Mouse (Mus musculus): ENCODE measurements around the gene Syne4.
A peak's percentile ranks its signal among the peaks of the same experiment; 100 is the strongest.

Syne4 gene

GRCm38 (mm10) chr7:30296816-30297215 is 17.8 kb upstream of the Syne4 start:
- DNase-seq (ENCODE audit: low spot score in 2 of 2) = no peak

DNA sequence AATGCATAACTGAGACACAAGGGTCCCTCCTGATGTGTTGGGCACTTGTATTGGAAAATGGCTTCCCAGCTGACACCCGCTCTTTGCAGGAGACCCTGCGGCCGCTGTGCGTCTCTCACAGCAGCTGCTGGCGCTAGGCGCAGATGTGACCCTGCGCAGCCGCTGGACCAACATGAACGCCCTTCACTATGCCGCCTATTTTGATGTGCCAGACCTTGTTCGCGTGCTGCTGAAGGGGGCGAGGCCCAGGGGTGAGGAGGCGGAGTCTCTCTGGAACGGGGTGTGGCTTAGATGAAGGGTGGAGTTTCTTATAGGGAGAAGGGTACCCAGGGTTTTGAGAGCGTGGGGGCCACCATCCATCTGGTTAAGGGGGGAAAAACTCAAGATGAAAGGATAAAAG is 17.3 kb upstream of the Syne4 start:
- no peak for DNase-seq (ENCODE audit: low spot score in 2 of 2)

DNA sequence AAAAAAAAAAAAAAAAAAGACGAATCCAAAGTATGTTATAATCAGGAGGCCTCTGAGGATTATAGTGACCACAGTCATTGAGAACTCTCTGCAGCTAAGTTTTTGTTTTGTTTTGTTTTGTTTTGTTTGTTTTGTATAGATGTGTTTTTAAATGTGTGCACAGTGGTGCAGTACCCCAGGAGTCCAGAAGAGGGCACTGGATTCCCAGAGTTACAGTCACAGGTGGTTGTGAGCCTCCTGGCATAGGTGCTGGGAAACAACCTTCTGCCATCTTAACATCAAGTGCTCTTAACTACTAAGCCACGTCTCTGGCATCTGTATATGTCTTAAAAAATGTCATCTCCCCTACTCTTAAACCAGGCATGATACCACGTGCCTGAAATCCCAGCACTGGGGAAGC is 13.7 kb upstream of the Syne4 start:
- no peak for DNase-seq (ENCODE audit: low spot score in 2 of 2)

GRCm38 (mm10) chr7:30306083-30306779 is 8.4 kb upstream of the Syne4 start:
- DNase-seq (ENCODE audit: low spot score in 2 of 2) = no peak

GRCm38 (mm10) chr7:30308076-30309005 is 6.3 kb upstream of the Syne4 start, which contains the start of gene Alkbh6:
Gene Alkbh6, plus strand, starts transcription at chr7:30308717.
- peak; percentile 85 to 89 for DNase-seq (ENCODE audit: low spot score in 2 of 2)

DNA sequence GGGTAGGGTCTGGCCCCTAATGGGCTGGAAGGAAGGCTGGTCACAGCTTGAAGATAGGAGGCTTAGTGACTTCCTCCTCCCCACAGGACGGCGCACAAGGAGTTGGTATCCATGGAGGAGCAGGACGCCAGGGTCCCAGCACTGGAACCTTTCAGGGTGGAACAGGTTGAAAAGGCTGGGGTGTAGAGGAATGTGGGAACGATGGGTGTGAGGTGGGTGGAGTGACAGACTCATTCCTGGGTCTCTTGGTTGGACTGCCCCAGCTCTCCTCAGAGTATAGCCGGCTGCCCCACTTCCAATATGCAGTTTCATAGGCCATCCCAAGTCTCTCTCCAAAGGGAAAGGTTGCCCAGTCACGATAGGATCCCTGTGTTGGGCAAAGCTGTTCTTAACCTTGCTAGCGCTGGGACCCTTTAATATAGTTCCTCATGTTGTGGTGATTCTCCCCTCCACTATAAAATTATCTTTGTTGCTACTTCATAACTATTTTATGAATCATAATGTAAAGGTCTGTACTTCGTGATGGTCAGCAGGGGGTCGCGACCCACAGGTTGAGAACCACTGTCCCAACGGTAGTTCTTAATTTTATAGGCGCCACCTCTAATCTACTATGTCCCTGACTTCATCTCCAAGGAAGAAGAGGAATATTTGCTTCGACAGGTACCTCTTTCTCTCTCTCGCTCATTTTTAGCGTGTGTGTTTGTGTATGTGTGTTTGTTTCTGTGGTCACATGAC is 5.0 kb upstream of the Syne4 start:
- DNase-seq (ENCODE audit: low spot score in 2 of 2) = no peak

DNA sequence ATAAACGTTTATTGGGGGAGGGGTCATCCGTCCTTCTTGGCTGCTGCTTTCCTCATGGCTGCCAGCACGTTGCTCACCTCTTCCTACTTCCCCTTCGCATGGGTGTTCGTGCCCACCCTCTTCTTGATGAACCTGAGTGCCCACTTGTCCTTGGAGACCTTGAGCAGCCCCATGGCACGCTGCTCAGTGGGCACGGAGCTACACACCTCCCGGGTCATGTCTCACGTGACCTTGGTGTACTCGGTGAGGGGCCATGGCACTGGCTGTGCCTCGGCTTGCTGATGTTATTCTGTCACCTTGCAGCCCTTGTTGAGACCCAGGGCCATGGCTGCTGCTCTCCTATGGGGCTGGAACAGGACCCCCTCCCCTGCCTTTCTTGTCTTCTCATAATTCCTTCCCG is 4.5 kb upstream of the Syne4 start:
- no peak for DNase-seq (ENCODE audit: low spot score in 2 of 2)

DNA sequence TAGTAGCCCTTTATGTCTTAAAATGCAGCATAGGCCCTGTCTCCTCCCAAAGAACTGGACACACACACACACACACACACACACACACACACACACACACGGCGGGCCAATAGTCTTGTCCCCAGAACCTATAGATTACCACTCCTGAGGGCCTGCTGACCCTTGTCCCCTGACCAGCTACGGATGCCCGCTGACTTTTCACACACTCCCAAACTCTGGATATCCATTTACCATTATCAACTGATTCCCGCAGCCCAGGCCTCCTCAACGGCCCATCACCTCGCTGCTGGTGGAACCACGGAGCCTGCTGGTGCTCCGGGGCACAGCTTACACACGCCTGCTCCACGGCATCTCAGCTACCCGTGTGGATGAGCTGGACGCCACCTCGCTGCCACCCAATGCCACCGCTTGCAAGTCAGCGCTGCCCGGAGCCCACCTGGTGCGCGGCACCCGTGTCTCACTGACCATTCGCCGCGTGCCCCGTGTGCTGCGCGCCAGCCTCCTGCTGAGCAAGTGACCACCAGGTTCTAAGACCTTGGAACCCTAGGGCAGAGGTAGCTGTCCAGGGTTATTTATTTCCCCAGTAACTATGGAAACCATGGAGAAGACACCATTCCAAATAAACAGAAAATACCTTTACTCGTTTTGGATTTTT is 814 bp upstream of the Syne4 start:
- DNase-seq (ENCODE audit: low spot score in 2 of 2) = no peak

GRCm38 (mm10) chr7:30315559-30316529 is 1.2 kb downstream of the Syne4 start:
- no peak for DNase-seq (ENCODE audit: low spot score in 2 of 2)

DNA sequence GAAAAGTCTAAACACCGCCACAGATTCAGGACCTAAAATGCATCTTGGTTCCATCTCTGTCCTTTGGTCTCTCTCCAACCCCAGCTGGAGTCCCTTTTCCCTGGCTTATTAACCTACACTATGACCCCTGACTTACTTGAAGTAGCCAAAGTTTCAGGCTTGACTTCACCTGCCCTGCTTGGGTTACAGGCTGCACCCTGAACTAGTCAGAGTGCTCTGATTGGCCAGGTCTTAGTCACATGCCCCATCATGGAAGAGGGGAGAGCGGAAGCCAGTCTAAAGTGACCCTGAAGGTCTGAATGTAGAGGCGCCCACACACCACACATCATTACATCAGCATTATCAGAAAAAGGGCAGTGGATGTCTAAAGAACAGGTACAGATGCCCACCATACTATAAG is 3.5 kb downstream of the Syne4 start:
- no peak for DNase-seq (ENCODE audit: low spot score in 2 of 2)

DNA sequence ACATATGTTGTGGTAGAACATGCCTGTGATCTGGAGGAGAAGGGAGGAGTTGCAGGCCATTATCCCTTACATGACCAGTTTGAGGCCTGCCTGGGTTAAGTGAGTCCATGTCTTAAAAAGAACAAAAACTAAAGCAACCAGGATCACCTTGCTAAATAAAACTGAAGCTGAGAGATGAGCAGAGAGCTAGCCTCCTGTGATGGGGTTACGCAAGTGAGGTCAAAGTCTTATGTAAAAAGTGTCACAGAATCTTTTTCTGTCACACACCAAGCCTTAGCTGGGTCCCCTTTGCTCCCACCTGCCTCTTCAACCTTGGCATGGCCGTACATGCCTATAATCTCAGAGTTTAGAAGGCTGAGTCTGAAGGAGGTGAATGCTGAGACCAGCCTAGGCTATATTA is 6.3 kb downstream of the Syne4 start:
- DNase-seq (ENCODE audit: low spot score in 2 of 2) = no peak

- peak; percentile 72 to 84 for DNase-seq (ENCODE audit: low spot score in 2 of 2)
Observed at GRCm38 (mm10) chr7:30321539-30322284, 7.1 kb downstream of the Syne4 start, which contains the start of gene E130208F15Rik. Gene E130208F15Rik, plus strand, starts transcription at chr7:30321740.

DNA sequence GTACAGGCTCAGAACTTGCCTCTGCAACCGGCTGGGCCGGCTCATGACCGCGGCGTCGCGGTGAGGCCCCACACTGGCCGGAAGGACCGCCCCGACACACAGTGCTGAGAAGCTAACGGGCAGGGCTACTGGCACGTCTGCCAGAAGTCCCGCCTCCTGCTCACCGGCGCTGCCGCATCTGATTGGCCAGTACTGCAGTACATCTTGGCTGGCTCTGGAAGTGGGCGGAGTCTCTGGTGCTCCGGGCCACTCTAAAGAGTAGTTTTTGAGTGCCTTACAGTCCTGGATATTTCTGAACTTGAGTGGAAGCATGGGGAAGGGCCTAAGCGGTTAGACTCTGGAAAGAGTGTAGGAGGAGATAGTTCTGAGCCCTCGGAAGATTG is 7.7 kb downstream of the Syne4 start:
- peak; percentile 96 to 97 for DNase-seq (ENCODE audit: low spot score in 2 of 2)

- no peak for DNase-seq (ENCODE audit: low spot score in 2 of 2)
Observed at GRCm38 (mm10) chr7:30322865-30323264, 8.3 kb downstream of the Syne4 start.

GRCm38 (mm10) chr7:30323795-30324194 is 9.2 kb downstream of the Syne4 start, which contains the start of gene Sdhaf1:
Gene Sdhaf1, minus strand, starts transcription at chr7:30323895.
- no peak for DNase-seq (ENCODE audit: low spot score in 2 of 2)

- DNase-seq (ENCODE audit: low spot score in 2 of 2) = peak in 1 of 2 experiments; percentile 57
Observed at GRCm38 (mm10) chr7:30324300-30324944, 9.8 kb downstream of the Syne4 start.

GRCm38 (mm10) chr7:30325364-30325763 is 10.8 kb downstream of the Syne4 start:
- peak; percentile 68 to 88 for DNase-seq (ENCODE audit: low spot score in 2 of 2)

DNA sequence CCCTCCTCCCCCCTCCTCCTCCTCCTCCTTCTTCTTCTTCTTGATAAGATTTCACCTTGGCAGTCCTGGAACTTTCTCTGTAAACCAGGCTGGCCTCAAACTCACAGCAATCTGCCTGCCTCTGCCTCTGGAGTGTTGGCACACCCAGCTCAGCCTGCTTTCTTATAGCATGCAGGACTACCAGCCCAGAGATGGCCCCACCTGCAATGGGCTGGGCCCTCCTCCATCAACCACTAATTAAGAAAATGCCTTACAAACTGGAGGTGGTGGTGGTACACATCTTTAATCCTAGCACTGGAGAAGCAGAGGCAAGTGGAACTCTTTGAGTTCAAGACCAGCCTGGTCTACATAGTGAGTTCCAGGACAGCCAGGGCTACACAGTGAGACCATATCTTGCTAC is 11.8 kb downstream of the Syne4 start:
- no peak for DNase-seq (ENCODE audit: low spot score in 2 of 2)

- peak in 1 of 2 experiments; percentile 54 for DNase-seq (ENCODE audit: low spot score in 2 of 2)
Observed at GRCm38 (mm10) chr7:30327140-30327539, 12.5 kb downstream of the Syne4 start.
